Mouse (Mus musculus) kidney, postnatal 14 days (tissue): ENCODE measurements around the gene Gm9046.
"Not testable (repeated sequence)": the region's sequence is repeated elsewhere in the genome, so short reads cannot be mapped to it uniquely, and the experiment has no call there.

Source experiments
- DNase-seq: peaks from one replicate; pipeline ENCODE4 v3.0.0; 2022; ENCODE audit warnings: mixed read lengths

Gm9046 gene

DNA sequence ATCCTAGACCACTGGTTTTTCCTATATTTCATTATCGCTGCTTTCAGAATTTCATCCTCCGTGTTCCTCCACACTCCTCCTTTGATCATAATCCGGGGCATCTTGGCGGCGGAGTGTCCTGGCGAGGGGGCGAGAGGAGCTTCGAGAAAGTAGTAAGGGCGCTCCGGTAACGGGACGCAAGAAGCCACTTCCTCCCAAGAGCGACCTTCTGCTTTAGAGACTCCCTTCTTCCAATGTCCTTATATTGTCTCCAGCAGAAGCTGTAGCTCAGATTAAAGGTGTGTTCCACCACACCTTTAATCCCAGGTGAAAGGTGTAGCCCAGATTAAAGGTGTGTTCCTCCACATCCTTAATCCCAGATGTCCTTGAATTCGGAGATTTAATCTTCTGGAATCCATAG, at the start of gene Gm9046:
Gene Gm9046, minus strand, starts transcription at position 101 of the 400 bp plus-strand sequence.
- not testable (repeated sequence) for DNase-seq

DNA sequence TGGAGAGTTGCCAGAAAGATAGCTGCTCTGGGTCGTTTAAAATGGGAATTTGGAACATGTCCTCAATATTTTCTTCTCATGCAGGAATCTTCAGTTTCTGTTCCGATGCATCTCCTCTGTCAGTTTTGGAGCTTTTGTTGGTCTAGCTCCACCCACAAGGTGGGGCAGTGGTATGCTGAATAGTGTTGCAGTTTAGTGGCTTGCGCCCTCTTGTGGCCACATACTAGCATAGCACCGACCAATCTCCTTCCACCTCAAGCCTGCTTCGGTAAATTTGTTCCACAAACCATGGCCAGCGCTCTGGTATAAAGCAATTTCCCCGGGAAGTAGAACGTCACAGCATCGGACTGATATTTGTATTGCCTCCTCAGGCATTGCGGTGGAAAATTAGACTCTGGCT, 27.4 kb upstream of the Gm9046 start:
- DNase-seq: peak; percentile 84

DNA sequence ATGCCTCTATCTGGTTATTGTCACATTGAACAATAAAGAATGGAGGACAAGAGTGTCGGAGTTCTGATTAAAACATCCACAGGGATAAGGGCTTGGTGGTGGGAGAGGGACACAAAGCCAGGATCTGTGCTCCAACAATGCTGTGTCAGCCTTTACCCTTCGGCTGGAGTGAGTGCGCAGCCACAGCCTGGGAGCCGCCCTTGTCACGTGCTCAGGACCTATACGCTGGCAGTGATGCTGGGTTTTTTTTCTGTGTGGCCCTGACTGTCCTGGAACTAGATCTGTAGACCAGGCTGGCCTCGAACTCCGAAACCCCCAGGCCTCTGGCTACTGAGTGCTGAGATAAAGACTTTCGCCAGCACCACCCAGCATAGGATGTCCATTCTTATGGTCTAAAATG, 26.5 kb upstream of the Gm9046 start:
- DNase-seq: no peak

DNA sequence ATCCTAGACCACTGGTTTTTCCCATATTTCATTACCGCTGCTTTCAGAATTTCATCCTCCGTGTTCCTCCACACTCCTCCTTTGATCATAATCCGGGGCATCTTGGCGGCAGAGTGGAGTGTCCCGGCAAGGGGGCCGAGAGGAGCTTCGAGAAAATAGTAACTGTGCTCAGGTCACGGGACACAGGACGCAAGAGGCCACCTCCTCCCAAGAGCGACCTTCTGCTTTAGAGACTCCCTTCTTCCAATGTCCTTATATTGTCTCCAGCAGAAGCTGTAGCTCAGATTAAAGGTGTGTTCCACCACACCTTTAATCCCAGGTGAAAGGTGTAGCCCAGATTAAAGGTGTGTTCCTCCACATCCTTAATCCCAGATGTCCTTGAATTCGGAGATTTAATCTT, 10.9 kb upstream of the Gm9046 start, which contains the start of gene Gm9049:
Gene Gm9049, minus strand, starts transcription at position 101 of the 400 bp plus-strand sequence.
- not testable (repeated sequence) for DNase-seq

GRCm38 (mm10) chr10:118348579-118348978, 5.5 kb upstream of the Gm9046 start, which contains the start of gene Gm9048:
Gene Gm9048 (minus strand): TSS chr10:118348679.
- not testable (repeated sequence) for DNase-seq

DNA sequence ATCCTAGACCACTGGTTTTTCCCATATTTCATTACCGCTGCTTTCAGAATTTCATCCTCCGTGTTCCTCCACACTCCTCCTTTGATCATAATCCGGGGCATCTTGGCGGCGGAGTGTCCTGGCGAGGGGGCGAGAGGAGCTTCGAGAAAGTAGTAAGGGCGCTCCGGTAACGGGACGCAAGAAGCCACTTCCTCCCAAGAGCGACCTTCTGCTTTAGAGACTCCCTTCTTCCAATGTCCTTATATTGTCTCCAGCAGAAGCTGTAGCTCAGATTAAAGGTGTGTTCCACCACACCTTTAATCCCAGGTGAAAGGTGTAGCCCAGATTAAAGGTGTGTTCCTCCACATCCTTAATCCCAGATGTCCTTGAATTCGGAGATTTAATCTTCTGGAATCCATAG, 5.3 kb downstream of the Gm9046 start, which contains the start of gene Gm9045:
Gene Gm9045, minus strand, starts transcription at position 101 of the 400 bp plus-strand sequence.
- DNase-seq: not testable (repeated sequence)

DNA sequence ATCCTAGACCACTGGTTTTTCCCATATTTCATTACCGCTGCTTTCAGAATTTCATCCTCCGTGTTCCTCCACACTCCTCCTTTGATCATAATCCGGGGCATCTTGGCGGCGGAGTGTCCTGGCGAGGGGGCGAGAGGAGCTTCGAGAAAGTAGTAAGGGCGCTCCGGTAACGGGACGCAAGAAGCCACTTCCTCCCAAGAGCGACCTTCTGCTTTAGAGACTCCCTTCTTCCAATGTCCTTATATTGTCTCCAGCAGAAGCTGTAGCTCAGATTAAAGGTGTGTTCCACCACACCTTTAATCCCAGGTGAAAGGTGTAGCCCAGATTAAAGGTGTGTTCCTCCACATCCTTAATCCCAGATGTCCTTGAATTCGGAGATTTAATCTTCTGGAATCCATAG, 10.7 kb downstream of the Gm9046 start, which contains the start of gene Gm9044:
Gene Gm9044, minus strand, starts transcription at position 101 of the 400 bp plus-strand sequence.
- DNase-seq: not testable (repeated sequence)

- DNase-seq: not testable (repeated sequence)
These were observed 16.2 kb downstream of the Gm9046 start, which contains the start of gene Gm9040 for GRCm38 (mm10) chr10:118326869-118327268. Gene Gm9040 (minus strand): TSS chr10:118326969.

GRCm38 (mm10) chr10:118319024-118319423, 24.0 kb downstream of the Gm9046 start:
- DNase-seq: no peak

DNA sequence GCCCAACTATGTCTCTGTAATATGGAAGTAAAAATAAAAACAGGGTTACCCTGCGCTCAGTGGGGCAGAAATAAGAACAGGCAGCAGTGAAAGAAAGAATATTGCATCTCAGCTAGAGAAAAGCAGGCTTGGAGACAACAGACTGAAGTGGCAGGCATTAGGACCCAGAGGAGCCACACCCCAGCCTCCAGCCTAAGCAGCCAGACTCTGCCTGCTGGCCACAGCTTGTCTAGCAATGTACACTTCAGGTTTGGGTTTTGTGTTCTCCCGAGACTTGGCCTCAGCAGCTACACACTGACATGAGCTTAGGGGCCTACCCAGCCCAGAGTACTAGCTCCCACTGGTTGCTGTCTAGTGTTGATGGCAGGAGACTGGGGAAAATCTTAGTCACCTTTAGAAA, 40.9 kb downstream of the Gm9046 start:
- DNase-seq: not testable (repeated sequence)

DNA sequence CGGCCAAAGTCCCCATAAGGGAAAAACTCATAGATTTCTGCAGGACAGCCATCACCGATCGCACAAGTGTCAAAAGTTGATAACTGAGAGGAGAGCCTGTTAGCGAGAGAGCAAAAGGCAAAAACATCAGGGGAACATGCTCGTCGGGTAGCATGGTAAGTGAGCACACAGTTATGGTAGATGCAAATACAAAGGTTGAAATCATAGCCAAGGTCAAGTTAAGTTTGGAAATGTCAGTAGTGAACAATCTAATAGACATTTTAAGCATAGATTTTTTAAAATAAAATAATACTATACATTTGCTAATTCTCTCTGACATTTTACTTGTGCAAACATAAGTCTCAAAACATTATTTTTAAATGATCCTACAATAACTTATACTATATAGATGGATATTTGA, 48.1 kb downstream of the Gm9046 start, which contains the start of gene Iltifb:
Gene Iltifb, minus strand, starts transcription at position 101 of the 400 bp plus-strand sequence.
- DNase-seq: no peak
